14 mouse cellular contexts compared by ENCODE assay signal in genomic region chr15:83435324-83436090, GRCm38 (mm10). TPM values are rescaled to one million over a fixed set of nuclear protein-coding genes. Genes with fewer than 3 reads are reported as not detected.
A peak's percentile ranks its signal among the peaks of the same experiment; 100 is the strongest.
DNase-seq lines count a peak whose midpoint lies in the region; ATAC-seq and TF ChIP-seq lines count a peak whose summit lies in the region.
"Had no signal": no experiment of that assay in that cellular context is flagged by ENCODE, and none has a peak within 500 bp of the region (broad histone marks: within the 10 kb centered on the region; RNA-seq: fewer than 3 reads in every experiment).

No protein-coding gene starts in this region.

- DNase-seq in forebrain, embryonic 14.5 days (ENCODE audit: low spot score) = peak; percentile 55
- DNase-seq in kidney, adult 8-10 months = no peak
- peak; percentile 57 for DNase-seq in 416B (ENCODE audit: low read depth)
- no peak for DNase-seq in left cerebral cortex, adult 2 months (ENCODE audit: extremely low spot score in 1 of 2, low spot score in 2 of 2)
- DNase-seq in thymus, adult 2 months = no peak
- no peak for DNase-seq in cerebellum, adult 9-11 months
- DNase-seq: adrenal gland, postnatal 36 days; B cell, adult 2 months; kidney, postnatal 25 days had no signal

- H3K9ac ChIP-seq in forebrain, embryonic 14.5 days (ENCODE audit: low read length) = no peak overlapping the region
- H3K9ac ChIP-seq in forebrain, embryonic 15.5 days (replicated peaks) = no peak overlapping the region
- no peak overlapping the region for H3K9ac ChIP-seq in kidney, embryonic 15.5 days

- H3K27ac ChIP-seq in forebrain, embryonic 14.5 days (ENCODE audit: low read depth, low read length) = no peak overlapping the region
- H3K27ac ChIP-seq in forebrain, embryonic 15.5 days (replicated peaks) = no peak overlapping the region
- H3K27ac ChIP-seq in kidney, embryonic 15.5 days = 0 out of 2 replicates have a peak overlapping the region, but pooled peaks have one; percentile 15
- peak overlapping the region; percentile 71 for H3K27ac ChIP-seq in left cerebral cortex, adult 2 months
- no peak overlapping the region for H3K27ac ChIP-seq in thymus, adult 2 months (ENCODE audit: control insufficient read depth, insufficient read depth, low read length)

- intact Hi-C loops in left cerebral cortex, adult 2 months (cut with DNase I) = no loop called here

- 66% methylated on average over 8 of the region's 8 CpGs for WGBS in forebrain, embryonic 14.5 days
- WGBS in forebrain, embryonic 15.5 days = 63% methylated on average over 8 of the region's 8 CpGs
- WGBS in kidney, embryonic 15.5 days = 81% methylated on average over 8 of the region's 8 CpGs
- WGBS in thymus, adult 2 months = 69% methylated on average over 8 of the region's 8 CpGs

- ATAC-seq in forebrain, embryonic 14.5 days = no peak
- no peak for ATAC-seq in forebrain, embryonic 15.5 days (replicated peaks)
- ATAC-seq in kidney, embryonic 15.5 days (replicated peaks; ENCODE audit: low FRiP score) = no peak
- ATAC-seq: hindbrain, embryonic 16.5 days; Patski had no signal

- no peak for TF ChIP-seq POLR2A in thymus, adult 2 months (IDR thresholded peaks at IDR 0.05; ENCODE audit: control insufficient read depth, extremely low read depth, insufficient read depth, low read length, poor library complexity)

- H3K4me2 ChIP-seq in forebrain, embryonic 14.5 days (ENCODE audit: low read length) = no peak overlapping the region
- H3K4me2 ChIP-seq in forebrain, embryonic 15.5 days (replicated peaks) = no peak overlapping the region
- no peak overlapping the region for H3K4me2 ChIP-seq in kidney, embryonic 15.5 days

- H3K27me3 ChIP-seq in forebrain, embryonic 14.5 days (replicated peaks; ENCODE audit: control insufficient read depth, insufficient read depth, low read length) = no peaks in the 10 kb centered on the region
- no peaks in the 10 kb centered on the region for H3K27me3 ChIP-seq in forebrain, embryonic 15.5 days
- no peaks in the 10 kb centered on the region for H3K27me3 ChIP-seq in kidney, embryonic 15.5 days
- no peaks in the 10 kb centered on the region for H3K27me3 ChIP-seq in thymus, adult 2 months (ENCODE audit: control insufficient read depth, insufficient read depth, low read length)
- H3K27me3 ChIP-seq: Patski had no signal

- H3K4me3 ChIP-seq in forebrain, embryonic 14.5 days (ENCODE audit: low read depth, low read length) = no peak overlapping the region
- H3K4me3 ChIP-seq in forebrain, embryonic 15.5 days = no peak overlapping the region
- no peak overlapping the region for H3K4me3 ChIP-seq in kidney, embryonic 15.5 days (replicated peaks)
- H3K4me3 ChIP-seq in left cerebral cortex, adult 2 months = no peak overlapping the region
- no peak overlapping the region for H3K4me3 ChIP-seq in thymus, adult 2 months (ENCODE audit: control insufficient read depth, insufficient read depth, low read length)
- H3K4me3 ChIP-seq: heart, embryonic 10.5 days had no signal

- no peak for TF ChIP-seq CTCF in left cerebral cortex, adult 2 months (IDR thresholded peaks at IDR 0.05)
- no peak for TF ChIP-seq CTCF in thymus, adult 2 months (IDR thresholded peaks at IDR 0.05; ENCODE audit: borderline replicate concordance, control insufficient read depth, extremely low read depth, insufficient read depth, low read length, poor library complexity)

- no peaks in the 10 kb centered on the region for H3K9me3 ChIP-seq in forebrain, embryonic 14.5 days (replicated peaks; ENCODE audit: control insufficient read depth, low read length)
- H3K9me3 ChIP-seq in forebrain, embryonic 15.5 days = no peaks in the 10 kb centered on the region
- H3K9me3 ChIP-seq in kidney, embryonic 15.5 days (replicated peaks) = no peaks in the 10 kb centered on the region
- H3K9me3 ChIP-seq: heart, embryonic 10.5 days had no signal

- H3K4me1 ChIP-seq in forebrain, embryonic 14.5 days (ENCODE audit: control insufficient read depth, insufficient read depth, low read length) = 0 out of 2 replicates have a peak, but pooled peaks cover 2% of the 10 kb centered on the region
- peaks cover 12% of the 10 kb centered on the region for H3K4me1 ChIP-seq in forebrain, embryonic 15.5 days
- peaks cover 43% of the 10 kb centered on the region for H3K4me1 ChIP-seq in kidney, embryonic 15.5 days
- peaks cover 12% of the 10 kb centered on the region for H3K4me1 ChIP-seq in thymus, adult 2 months (replicated peaks; ENCODE audit: control insufficient read depth, insufficient read depth, low read length)

- H3K36me3 ChIP-seq in forebrain, embryonic 14.5 days (ENCODE audit: control insufficient read depth, insufficient read depth, low read length) = no peaks in the 10 kb centered on the region
- H3K36me3 ChIP-seq in forebrain, embryonic 15.5 days = no peaks in the 10 kb centered on the region
- no peaks in the 10 kb centered on the region for H3K36me3 ChIP-seq in kidney, embryonic 15.5 days
- H3K36me3 ChIP-seq in thymus, adult 2 months (ENCODE audit: control insufficient read depth, insufficient read depth, low read length) = no peaks in the 10 kb centered on the region
- H3K36me3 ChIP-seq: heart, embryonic 10.5 days had no signal

RNA-seq across cellular contexts. Expression of gene Pacsin2, which starts 28.9 kb away (rescaled TPM):
- 11.0 and 14.9 TPM in 2 replicates for polyA plus RNA-seq in forebrain, embryonic 14.5 days (2014; fragmentation: Nextera tagmentation; extraction: Ambion mirVana)
- polyA plus RNA-seq in forebrain, embryonic 15.5 days (2015; fragmentation: Nextera tagmentation; extraction: Ambion mirVana) = 21.5 and 25.5 TPM in 2 replicates
- polyA plus RNA-seq in kidney, embryonic 15.5 days (2015; fragmentation: Nextera tagmentation; extraction: Ambion mirVana) = 74.6 and 76.4 TPM in 2 replicates
- 100 to 1,000 TPM in 1 of 2 experiments, 10 to 100 TPM in 1; 97.4 to 102 TPM for total RNA-seq in left cerebral cortex, adult 2 months (2021)
- 25.7 and 30.5 TPM in 2 replicates for polyA plus RNA-seq in thymus, adult 2 months (2012; rRNA removed)

Comparison
In these comparisons a context has a peak if more than half of its experiments do, and no peak if none do; other contexts are left out.
1. DNase-seq: peak in forebrain, embryonic 14.5 days (single experiment) and 416B (single experiment); none in kidney, adult 8-10 months (0 of 2), left cerebral cortex, adult 2 months (0 of 2), thymus, adult 2 months (single experiment) and cerebellum, adult 9-11 months (single experiment).
2. H3K27ac ChIP-seq: peak in kidney, embryonic 15.5 days (single experiment) and left cerebral cortex, adult 2 months (single experiment); none in forebrain, embryonic 14.5 days (single experiment), forebrain, embryonic 15.5 days (single experiment) and thymus, adult 2 months (single experiment).